Mouse (Mus musculus) megakaryocyte, embryonic 14.5 days (primary cell): ENCODE results near the gene Dcp1a. TPM values are rescaled to one million over a fixed set of nuclear protein-coding genes. Genes with fewer than 3 reads are reported as not detected.

Experiments
- H3K27me3 ChIP-seq: replicated peaks from 2 replicates; pipeline ENCODE3; 2012; ENCODE audit warnings: inconsistent platforms
- H3K36me3 ChIP-seq: replicated peaks from 2 replicates; pipeline ENCODE3; 2012; ENCODE audit warnings: low read length, inconsistent platforms, mixed read lengths
- H3K4me1 ChIP-seq: 2 replicates; pipeline ENCODE4 v1.6.1; 2012; ENCODE audit warnings: inconsistent platforms
- H3K4me3 ChIP-seq: replicated peaks from 2 replicates; pipeline ENCODE3; 2012; ENCODE audit warnings: moderate library complexity, mild to moderate bottlenecking, inconsistent platforms
- H3K9me3 ChIP-seq: 2 replicates; pipeline ENCODE4 v1.6.1; 2012; ENCODE audit warnings: inconsistent platforms
- FLI1 ChIP-seq: IDR thresholded peaks from 2 replicates; pipeline ENCODE4 v1.6.1; 2012; ENCODE audit warnings: low read length, inconsistent platforms, mixed read lengths
- GATA1 ChIP-seq: IDR thresholded peaks from 3 replicates; pipeline ENCODE4 v1.6.1; 2012; ENCODE audit warnings: mixed read lengths, low read length, inconsistent platforms, borderline replicate concordance
- polyA plus RNA-seq: library from polyadenylated mRNA; stranded (reverse); fragments of >175 nt; gene quantifications from 2 replicates; pipeline ENCODE4 v1.2.3, GENCODE M21; 2012; ENCODE audit warnings: low replicate concordance; ENCODE audit not compliant: insufficient read depth

Dcp1a gene
- polyA plus RNA-seq, result 22.3 and 74.8 TPM in 2 replicates

DNA sequence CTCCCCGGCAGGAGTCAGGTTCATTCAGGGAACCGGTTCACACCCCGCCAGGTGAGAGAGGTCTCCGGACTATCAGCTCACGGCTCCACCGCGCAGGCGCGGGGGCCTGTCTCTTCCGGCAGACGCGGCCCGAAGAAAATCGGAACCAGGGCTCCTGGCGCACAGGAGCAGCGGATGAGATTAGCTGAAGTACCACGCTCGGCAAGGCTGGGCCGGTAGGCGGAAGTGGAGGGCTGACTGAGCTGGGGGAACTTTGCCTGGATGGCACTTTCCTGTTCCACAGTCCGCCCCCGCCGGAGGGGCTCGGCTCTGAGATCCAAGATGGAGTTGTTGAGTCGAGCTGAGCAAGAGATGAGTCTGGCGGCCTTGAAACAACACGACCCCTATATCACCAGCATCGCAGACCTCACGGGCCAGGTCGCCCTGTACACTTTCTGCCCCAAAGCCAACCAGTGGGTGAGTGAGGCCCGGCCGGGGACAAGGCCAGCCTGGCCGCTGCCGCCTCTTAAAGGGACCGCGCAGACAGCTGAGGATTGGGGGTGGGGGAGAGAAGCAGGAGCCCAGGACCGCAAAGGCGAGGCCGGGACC, at the start of gene Dcp1a:
Gene Dcp1a, plus strand, starts transcription at position 175 of the 588 bp plus-strand sequence.
- Histone ChIP-seq H3K36me3 (peaks cover 29% of the 10 kb centered on the region), H3K27me3 (peaks cover 2% of the 10 kb centered on the region), H3K9me3 (no peaks in the 10 kb centered on the region), H3K4me1 (peaks cover 15% of the 10 kb centered on the region; the same call in 1 of the 2 replicates), H3K4me3 (peak within 1 kb of the TSS; percentile 97)
- TF ChIP-seq GATA1 (no peak), FLI1 (0 out of 2 replicates have a peak, but pooled peaks have one; percentile 7)

DNA sequence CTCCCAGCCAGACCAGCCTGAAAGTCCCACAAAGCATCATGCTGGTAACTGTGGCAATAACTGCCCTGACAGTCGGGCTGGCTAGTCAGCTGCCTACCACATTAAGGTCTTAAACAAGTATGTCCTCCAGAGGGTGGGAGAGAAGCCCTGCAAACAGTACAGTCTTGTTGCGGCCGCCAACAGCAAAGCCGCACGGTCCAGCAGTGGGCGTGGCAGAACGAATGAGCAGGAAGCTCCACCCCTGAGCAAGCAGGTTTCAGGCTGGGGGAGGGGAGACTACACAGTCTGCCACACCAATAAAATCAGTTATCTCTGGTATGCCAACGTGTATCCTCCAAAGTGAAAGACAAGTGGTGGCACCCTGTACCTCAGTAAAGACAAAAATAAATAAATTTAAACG, 49.7 kb upstream of the Dcp1a start:
- H3K4me1 ChIP-seq, result peaks cover 4% of the 10 kb centered on the region; the same call in 1 of the 2 replicates
- H3K27me3 ChIP-seq, result peaks cover 5% of the 10 kb centered on the region
- no peaks in the 10 kb centered on the region for H3K9me3 ChIP-seq
- TF ChIP-seq FLI1 (no peak), GATA1 (no peak)
- H3K4me3 ChIP-seq, result peak overlapping the region; percentile 7
- no peaks in the 10 kb centered on the region for H3K36me3 ChIP-seq

DNA sequence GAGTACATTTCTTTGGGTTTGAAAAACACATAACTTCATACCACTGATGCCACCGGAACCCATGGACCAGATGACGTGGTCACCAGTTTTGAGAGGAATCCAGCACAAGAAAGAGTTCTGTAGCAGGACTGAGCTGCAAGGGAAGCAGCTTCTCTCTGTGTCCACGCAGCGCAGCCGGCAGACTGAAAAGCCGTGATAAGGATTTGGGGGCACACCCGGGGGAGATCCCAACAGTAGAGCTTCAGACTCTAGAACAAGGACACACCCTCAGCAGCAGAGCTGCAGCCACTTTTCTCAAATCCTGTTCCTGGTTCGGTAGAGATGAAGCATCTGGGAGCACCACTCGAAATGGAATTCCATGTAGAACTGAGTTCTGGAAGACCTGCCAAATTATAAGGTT, 49.3 kb upstream of the Dcp1a start:
- H3K4me3 ChIP-seq, result no peak overlapping the region
- H3K27me3 ChIP-seq, result peaks cover 5% of the 10 kb centered on the region
- H3K9me3 ChIP-seq, result no peaks in the 10 kb centered on the region
- TF ChIP-seq GATA1 (no peak), FLI1 (no peak)
- peaks cover 4% of the 10 kb centered on the region; the same call in 1 of the 2 replicates for H3K4me1 ChIP-seq
- H3K36me3 ChIP-seq, result no peaks in the 10 kb centered on the region

DNA sequence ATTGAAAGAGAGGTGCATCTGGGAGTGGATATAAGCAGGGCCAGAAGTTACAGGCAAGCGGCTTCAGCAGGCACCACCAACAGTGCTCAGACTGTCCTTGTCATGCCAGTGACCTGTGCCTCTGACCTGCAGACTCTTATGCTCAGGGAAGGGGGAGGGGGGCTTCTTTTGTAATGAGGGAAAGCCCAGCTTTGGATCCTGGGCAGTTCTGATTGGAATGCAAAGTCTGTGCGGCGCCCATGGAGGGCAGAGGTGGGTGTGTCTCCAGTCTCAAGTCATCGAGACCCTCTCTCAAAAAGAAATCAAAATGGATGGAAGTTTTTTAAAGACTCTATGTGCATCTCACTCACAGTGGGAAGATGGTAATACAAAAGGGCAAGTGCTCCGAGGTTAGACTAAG, 48.9 kb upstream of the Dcp1a start:
- Histone ChIP-seq H3K4me1 (peaks cover 4% of the 10 kb centered on the region; the same call in 1 of the 2 replicates), H3K9me3 (no peaks in the 10 kb centered on the region), H3K4me3 (no peak overlapping the region), H3K27me3 (peaks cover 5% of the 10 kb centered on the region), H3K36me3 (no peaks in the 10 kb centered on the region)
- TF ChIP-seq FLI1 (no peak), GATA1 (no peak)

DNA sequence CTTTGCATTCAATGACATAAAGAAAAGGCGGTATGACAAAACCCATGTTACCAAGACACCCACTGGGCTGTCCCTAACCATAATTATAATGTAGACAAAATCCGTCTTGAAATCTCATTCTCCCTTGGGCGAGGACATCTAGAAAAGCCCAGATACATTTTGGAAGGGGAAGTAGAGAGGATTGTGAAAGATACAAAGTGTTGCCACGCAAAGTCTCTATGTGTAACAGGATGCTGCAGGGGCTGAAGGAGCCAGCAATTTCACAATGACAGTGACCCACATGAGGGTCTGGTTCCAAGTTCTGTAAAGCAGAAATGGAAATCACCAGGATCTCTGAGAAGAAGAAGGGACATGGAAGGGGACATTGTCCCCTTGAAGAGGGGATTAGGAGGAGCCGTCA, 44.0 kb upstream of the Dcp1a start:
- Histone ChIP-seq H3K27me3 (no peaks in the 10 kb centered on the region), H3K4me3 (no peak overlapping the region), H3K4me1 (no peaks in the 10 kb centered on the region), H3K36me3 (no peaks in the 10 kb centered on the region), H3K9me3 (peaks cover 8% of the 10 kb centered on the region)
- TF ChIP-seq FLI1 (no peak), GATA1 (no peak)

DNA sequence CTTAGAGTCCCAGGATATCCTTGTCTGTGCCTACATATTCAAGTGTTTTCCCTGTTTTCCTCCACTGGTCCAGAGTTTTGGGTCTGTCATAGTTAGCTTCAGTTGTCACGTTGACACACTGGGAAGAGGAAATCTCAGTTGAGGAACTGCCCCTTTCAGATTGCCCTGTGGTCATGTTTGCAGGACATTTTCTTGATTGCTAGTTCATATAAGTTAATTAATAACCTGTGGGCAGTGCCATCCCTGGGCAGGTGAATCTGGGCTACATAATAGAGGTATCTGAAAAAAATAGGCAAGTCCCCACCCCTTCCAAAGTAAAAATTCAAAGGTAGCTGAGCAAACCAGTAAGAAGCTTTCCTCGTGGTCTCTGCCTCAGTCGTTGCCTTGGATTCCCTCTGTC, 39.4 kb upstream of the Dcp1a start:
- H3K27me3 ChIP-seq, result no peaks in the 10 kb centered on the region
- peaks cover 8% of the 10 kb centered on the region for H3K9me3 ChIP-seq
- no peak overlapping the region for H3K4me3 ChIP-seq
- no peak for TF ChIP-seq GATA1
- TF ChIP-seq FLI1, result no peak
- H3K4me1 ChIP-seq, result no peaks in the 10 kb centered on the region
- no peaks in the 10 kb centered on the region for H3K36me3 ChIP-seq

DNA sequence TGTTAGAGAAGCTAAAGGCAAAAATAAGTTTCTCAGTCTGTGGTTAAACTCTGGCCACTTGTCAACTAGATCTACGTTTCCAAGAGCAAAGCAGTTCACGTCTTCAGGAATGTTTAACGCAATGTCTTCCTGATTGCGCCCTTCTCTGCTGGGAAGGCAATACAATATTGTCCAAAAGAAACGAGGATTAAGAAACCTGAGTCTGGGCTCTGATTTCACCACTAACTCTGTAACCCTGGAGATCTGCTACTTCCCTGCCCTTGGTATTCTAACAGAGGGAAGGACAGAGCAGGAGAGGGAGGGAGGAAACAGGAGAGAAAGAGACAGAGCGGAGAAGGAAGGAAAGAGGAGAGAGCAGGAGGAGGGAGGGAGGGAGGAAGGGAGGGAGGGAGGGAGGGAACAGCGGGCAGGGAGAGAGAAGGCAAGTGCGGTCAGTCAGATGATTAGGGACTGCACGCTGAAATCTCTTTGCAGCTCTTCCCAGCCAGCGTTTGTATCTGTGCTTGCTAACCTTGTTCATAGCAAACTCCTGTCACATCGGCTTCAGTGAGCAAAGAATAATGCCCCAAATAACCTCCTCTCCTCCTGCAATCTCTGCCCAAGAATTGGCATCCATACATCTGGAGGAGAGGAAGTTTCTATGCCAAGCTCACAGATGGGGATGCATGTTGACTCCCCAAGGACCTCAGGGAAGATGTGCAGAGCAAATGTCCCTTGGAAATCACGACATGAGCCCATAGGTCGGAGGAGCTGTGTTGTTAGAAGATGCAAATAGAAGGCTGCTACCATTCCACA, 23.3 kb upstream of the Dcp1a start:
- peaks cover 42% of the 10 kb centered on the region for H3K4me1 ChIP-seq
- no peak overlapping the region for H3K4me3 ChIP-seq
- TF ChIP-seq GATA1 (no peak), FLI1 (no peak)
- no peaks in the 10 kb centered on the region for H3K9me3 ChIP-seq
- no peaks in the 10 kb centered on the region for H3K36me3 ChIP-seq
- peaks cover 16% of the 10 kb centered on the region for H3K27me3 ChIP-seq

DNA sequence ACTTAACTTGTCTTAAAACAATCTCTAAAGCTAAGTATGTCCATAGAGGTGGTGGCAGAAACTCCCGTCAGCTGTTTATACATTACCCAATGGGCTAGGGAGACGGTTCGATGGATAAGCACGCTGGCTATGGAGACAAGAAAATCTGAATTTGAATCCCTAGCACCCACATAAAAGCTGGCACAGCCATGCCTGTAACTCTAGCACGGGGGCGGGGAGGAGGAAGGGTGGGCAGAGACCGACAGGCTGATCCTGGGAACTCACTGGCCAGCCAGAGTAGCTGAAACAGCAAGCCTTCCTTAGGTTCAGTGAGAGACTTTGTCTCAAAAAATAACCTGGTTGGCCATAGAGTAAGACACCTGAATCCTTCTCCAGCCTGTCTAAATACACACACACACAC, 21.9 kb upstream of the Dcp1a start:
- no peak for TF ChIP-seq FLI1
- no peak for TF ChIP-seq GATA1
- H3K4me3 ChIP-seq, result no peak overlapping the region
- peaks cover 42% of the 10 kb centered on the region for H3K4me1 ChIP-seq
- no peaks in the 10 kb centered on the region for H3K36me3 ChIP-seq
- H3K9me3 ChIP-seq, result no peaks in the 10 kb centered on the region
- peaks cover 25% of the 10 kb centered on the region for H3K27me3 ChIP-seq

DNA sequence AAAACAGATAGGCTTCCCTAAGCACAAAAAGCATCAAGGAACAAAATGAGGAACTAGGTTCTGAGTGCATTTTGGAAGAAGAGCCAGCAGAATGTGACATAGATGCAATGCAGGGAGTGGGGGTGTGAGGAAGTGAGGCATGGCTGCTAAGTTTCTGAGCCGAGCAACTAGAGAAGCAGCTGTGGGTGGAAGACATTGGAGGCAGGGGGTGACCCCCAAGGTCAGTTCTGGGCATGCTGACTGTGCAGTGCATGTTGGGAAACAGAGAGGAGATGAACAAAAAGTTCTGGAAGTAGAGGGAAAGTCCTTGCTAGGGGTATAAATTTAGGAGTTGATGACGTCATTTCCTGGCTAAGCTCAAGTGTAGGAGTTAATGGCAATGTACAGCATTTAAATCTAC, 21.4 kb upstream of the Dcp1a start:
- peaks cover 42% of the 10 kb centered on the region for H3K4me1 ChIP-seq
- H3K9me3 ChIP-seq, result no peaks in the 10 kb centered on the region
- H3K4me3 ChIP-seq, result peak overlapping the region; percentile 69
- H3K27me3 ChIP-seq, result peaks cover 25% of the 10 kb centered on the region
- no peaks in the 10 kb centered on the region for H3K36me3 ChIP-seq
- TF ChIP-seq FLI1, result no peak
- TF ChIP-seq GATA1, result no peak

DNA sequence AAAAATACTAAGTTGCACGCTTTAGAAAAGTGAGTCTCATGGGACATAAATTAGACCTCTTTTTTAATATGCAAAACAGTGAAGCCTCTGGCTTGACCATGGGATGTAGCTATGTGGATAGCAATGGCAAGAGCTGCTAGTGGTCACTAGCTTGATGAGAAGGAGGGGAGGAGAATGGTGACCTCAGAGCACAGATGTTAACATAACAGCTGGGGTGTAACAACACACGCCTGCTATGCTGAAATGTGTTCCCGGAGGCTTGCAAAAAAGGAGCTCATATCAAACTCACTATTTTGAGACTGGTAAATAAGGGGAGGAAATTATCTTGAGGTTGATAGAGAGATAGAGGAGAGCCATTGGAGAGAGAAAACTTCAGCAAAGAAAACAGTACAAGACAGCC, 20.5 kb upstream of the Dcp1a start:
- peaks cover 26% of the 10 kb centered on the region for H3K27me3 ChIP-seq
- H3K4me3 ChIP-seq, result no peak overlapping the region
- no peaks in the 10 kb centered on the region for H3K9me3 ChIP-seq
- H3K36me3 ChIP-seq, result no peaks in the 10 kb centered on the region
- TF ChIP-seq GATA1, result no peak
- peaks cover 44% of the 10 kb centered on the region for H3K4me1 ChIP-seq
